Mouse (Mus musculus) induced T-regulatory cell, adult 2 months (primary cell): ENCODE results near the gene Rab37.

Experiments used
- DNase-seq: peaks from one replicate; pipeline ENCODE4 v3.0.0-alpha.2; 2012; ENCODE audit warnings: low read depth

Rab37 gene

GRCm38 (mm10) chr11:115085064-115085463 lies 6.2 kb upstream of the Rab37 start:
- no peak for DNase-seq

GRCm38 (mm10) chr11:115086213-115086612 lies 5.0 kb upstream of the Rab37 start:
- no peak for DNase-seq

- DNase-seq, result peak; percentile 62
Observed at GRCm38 (mm10) chr11:115089853-115090252, 1.4 kb upstream of the Rab37 start.

- DNase-seq, result no peak
Observed at GRCm38 (mm10) chr11:115092140-115092539, 909 bp downstream of the Rab37 start.

GRCm38 (mm10) chr11:115098203-115098932 lies 7.1 kb downstream of the Rab37 start:
- no peak for DNase-seq

GRCm38 (mm10) chr11:115099241-115099840 lies 8.1 kb downstream of the Rab37 start:
- DNase-seq, result no peak

- DNase-seq, result no peak
Observed at GRCm38 (mm10) chr11:115100032-115100621, 8.9 kb downstream of the Rab37 start.

- DNase-seq, result no peak
Observed at GRCm38 (mm10) chr11:115100741-115101140, 9.5 kb downstream of the Rab37 start.

- DNase-seq, result no peak
Observed at GRCm38 (mm10) chr11:115101615-115102051, 10.4 kb downstream of the Rab37 start.

- no peak for DNase-seq
Observed at GRCm38 (mm10) chr11:115102116-115102515, 10.9 kb downstream of the Rab37 start.

GRCm38 (mm10) chr11:115103470-115104413 lies 12.5 kb downstream of the Rab37 start:
- no peak for DNase-seq

- no peak for DNase-seq
Observed at GRCm38 (mm10) chr11:115104769-115105563, 13.7 kb downstream of the Rab37 start.

- DNase-seq, result no peak
Observed at GRCm38 (mm10) chr11:115106638-115107037, 15.4 kb downstream of the Rab37 start.

- no peak for DNase-seq
Observed at GRCm38 (mm10) chr11:115107403-115107916, 16.2 kb downstream of the Rab37 start.

- DNase-seq, result no peak
Observed at GRCm38 (mm10) chr11:115108176-115108575, 16.9 kb downstream of the Rab37 start.

- no peak for DNase-seq
Observed at GRCm38 (mm10) chr11:115110271-115110670, 19.0 kb downstream of the Rab37 start.

- DNase-seq, result no peak
Observed at GRCm38 (mm10) chr11:115112196-115112595, 21.0 kb downstream of the Rab37 start.

GRCm38 (mm10) chr11:115119409-115119808 lies 28.2 kb downstream of the Rab37 start:
- DNase-seq, result no peak

GRCm38 (mm10) chr11:115128483-115128882 lies 37.3 kb downstream of the Rab37 start:
- peak; percentile 74 for DNase-seq

- DNase-seq, result no peak
Observed at GRCm38 (mm10) chr11:115129508-115130126, 38.4 kb downstream of the Rab37 start.
